Mouse (Mus musculus) hindbrain, embryonic 16.5 days (tissue): Measurements from ENCODE around the gene Foxo6. TPM values are rescaled to one million over a fixed set of nuclear protein-coding genes. Genes with fewer than 3 reads are reported as not detected.

ENCODE experiments used
- ATAC-seq: fragments of 200-750 bp; cut with Nextera tagmentation; 2 replicates; pipeline ENCODE4 v1.8.0; 2017; ENCODE audit warnings: moderate TSS enrichment, moderate library complexity
- H3K27ac ChIP-seq: fragments of 300-500 bp; sonication (generic); 2 replicates; pipeline ENCODE4 v1.5.1; 2014; ENCODE audit warnings: low read depth, mild to moderate bottlenecking, control low read depth, low read length, moderate library complexity
- H3K27me3 ChIP-seq: fragments of 300-500 bp; sonication (generic); replicated peaks from 2 replicates; pipeline ENCODE4 v1.6.1; 2014; ENCODE audit warnings: low read length; ENCODE audit not compliant: control insufficient read depth, insufficient read depth
- H3K36me3 ChIP-seq: fragments of 300-500 bp; sonication (generic); 2 replicates; pipeline ENCODE4 v1.6.1; 2014; ENCODE audit warnings: mild to moderate bottlenecking, low read length, moderate library complexity, mixed read lengths; ENCODE audit not compliant: control insufficient read depth, insufficient read depth
- H3K4me1 ChIP-seq: fragments of 300-500 bp; sonication (generic); 2 replicates; pipeline ENCODE4 v1.6.1; 2014; ENCODE audit warnings: low read depth, low read length; ENCODE audit not compliant: control insufficient read depth, insufficient read depth
- H3K4me2 ChIP-seq: fragments of 300-500 bp; sonication (generic); 2 replicates; pipeline ENCODE4 v1.6.1; 2014; ENCODE audit warnings: mild to moderate bottlenecking, low read length, control low read depth, moderate library complexity
- H3K4me3 ChIP-seq: fragments of 300-500 bp; sonication (generic); 2 replicates; pipeline ENCODE4 v1.5.1; 2014; ENCODE audit warnings: mild to moderate bottlenecking, low read length, control low read depth, moderate library complexity
- H3K9ac ChIP-seq: fragments of 300-500 bp; sonication (generic); 2 replicates; pipeline ENCODE4 v1.6.1; 2014; ENCODE audit warnings: low read depth, mild to moderate bottlenecking, control low read depth, low read length, moderate library complexity
- H3K9me3 ChIP-seq: fragments of 300-500 bp; sonication (generic); 2 replicates; pipeline ENCODE4 v1.6.1; 2014; ENCODE audit warnings: mild to moderate bottlenecking, low read length, moderate library complexity; ENCODE audit not compliant: control insufficient read depth
- WGBS: fragments of 180-500 bp; shearing (Covaris S2); extraction: QIAGEN DNeasy Blood & Tissue Kit; methylation state at CpG from one replicate; pipeline ENCODE4 v1.1.7; 2014; 5-methylcytosine and 5-hydroxymethylcytosine counted together
- polyA plus RNA-seq: library from polyadenylated mRNA; unstranded; fragments of >200 nt; fragmentation: Nextera tagmentation; extraction: Ambion mirVana; gene quantifications from 2 replicates; pipeline ENCODE4 v1.2.1, GENCODE M21; 2015

The Foxo6 gene
- polyA plus RNA-seq, 1 experiment from 2014 or later: 0.85 TPM

- Histone ChIP-seq H3K27ac (no peak overlapping the region), H3K4me3 (no peak overlapping the region), H3K9ac (no peak overlapping the region; the same call in 1 of the 2 replicates), H3K27me3 (no peaks in the 10 kb centered on the region), H3K4me1 (peaks cover 21% of the 10 kb centered on the region), H3K9me3 (no peaks in the 10 kb centered on the region), H3K4me2 (no peak overlapping the region), H3K36me3 (no peaks in the 10 kb centered on the region)
- no peak for ATAC-seq
- 56% methylated on average over 3 of the region's 3 CpGs for WGBS
These were observed 2.2 kb upstream of the Foxo6 start for GRCm38 (mm10) chr4:120289181-120289965.

GRCm38 (mm10) chr4:120286761-120287241, 348 bp downstream of the Foxo6 start:
- peak overlapping the region; percentile 98 for H3K4me2 ChIP-seq
- under 1% methylated on average over 52 of the region's 53 CpGs for WGBS
- H3K9ac ChIP-seq: peak overlapping the region; percentile 85
- H3K4me1 ChIP-seq: peaks cover 43% of the 10 kb centered on the region
- peak overlapping the region; percentile 84 for H3K4me3 ChIP-seq
- H3K9me3 ChIP-seq: no peaks in the 10 kb centered on the region
- ATAC-seq: peak; percentile 0; the same call in 1 of the 2 replicates
- H3K36me3 ChIP-seq: no peaks in the 10 kb centered on the region
- peak overlapping the region; percentile 82 for H3K27ac ChIP-seq
- no peaks in the 10 kb centered on the region for H3K27me3 ChIP-seq

- whole genome bisulfite sequencing: 50% methylated on average over 1 of the region's 1 CpGs
- Histone ChIP-seq H3K4me1 (peaks cover 50% of the 10 kb centered on the region), H3K9ac (peak overlapping the region; percentile 85), H3K4me2 (peak overlapping the region; percentile 98), H3K9me3 (no peaks in the 10 kb centered on the region), H3K27me3 (no peaks in the 10 kb centered on the region), H3K27ac (no peak overlapping the region), H3K36me3 (no peaks in the 10 kb centered on the region), H3K4me3 (peak overlapping the region; percentile 84)
- no peak for ATAC-seq
These were observed 1.4 kb downstream of the Foxo6 start for GRCm38 (mm10) chr4:120285730-120286129.

GRCm38 (mm10) chr4:120285223-120285622, 1.9 kb downstream of the Foxo6 start:
- Histone ChIP-seq H3K4me3 (peak overlapping the region; percentile 84), H3K4me2 (peak overlapping the region; percentile 98), H3K4me1 (peaks cover 50% of the 10 kb centered on the region), H3K27ac (no peak overlapping the region), H3K27me3 (no peaks in the 10 kb centered on the region), H3K9me3 (no peaks in the 10 kb centered on the region), H3K36me3 (no peaks in the 10 kb centered on the region), H3K9ac (no peak overlapping the region)
- no peak for ATAC-seq
- 54% methylated on average over 3 of the region's 3 CpGs for WGBS

GRCm38 (mm10) chr4:120284187-120284586, 3.0 kb downstream of the Foxo6 start:
- H3K4me2 ChIP-seq: peak overlapping the region; percentile 98
- no peaks in the 10 kb centered on the region for H3K9me3 ChIP-seq
- peak overlapping the region; percentile 14; the same call in 1 of the 2 replicates for H3K4me3 ChIP-seq
- H3K36me3 ChIP-seq: no peaks in the 10 kb centered on the region
- WGBS: 71% methylated on average over 1 of the region's 1 CpGs
- H3K27me3 ChIP-seq: no peaks in the 10 kb centered on the region
- no peak overlapping the region for H3K27ac ChIP-seq
- ATAC-seq: no peak
- peaks cover 50% of the 10 kb centered on the region for H3K4me1 ChIP-seq
- H3K9ac ChIP-seq: no peak overlapping the region

GRCm38 (mm10) chr4:120283141-120283540, 4.0 kb downstream of the Foxo6 start:
- no peaks in the 10 kb centered on the region for H3K36me3 ChIP-seq
- no peaks in the 10 kb centered on the region for H3K9me3 ChIP-seq
- 10% methylated on average over 4 of the region's 6 CpGs for WGBS
- peak overlapping the region; percentile 98 for H3K4me2 ChIP-seq
- peak; percentile 76 for ATAC-seq
- H3K9ac ChIP-seq: peak overlapping the region; percentile 72
- peaks cover 49% of the 10 kb centered on the region for H3K4me1 ChIP-seq
- peak overlapping the region; percentile 55 for H3K4me3 ChIP-seq
- no peaks in the 10 kb centered on the region for H3K27me3 ChIP-seq
- H3K27ac ChIP-seq: peak overlapping the region; percentile 72

- WGBS: under 1% methylated on average over 35 of the region's 47 CpGs
- Histone ChIP-seq H3K4me3 (peak overlapping the region; percentile 55), H3K27ac (peak overlapping the region; percentile 72), H3K4me2 (peak overlapping the region; percentile 98), H3K9ac (peak overlapping the region; percentile 72), H3K36me3 (no peaks in the 10 kb centered on the region), H3K4me1 (peaks cover 47% of the 10 kb centered on the region), H3K27me3 (no peaks in the 10 kb centered on the region; the same call in 1 of the 2 replicates), H3K9me3 (no peaks in the 10 kb centered on the region)
- peak; percentile 62 for ATAC-seq
These were observed 4.5 kb downstream of the Foxo6 start for GRCm38 (mm10) chr4:120282568-120283091.

GRCm38 (mm10) chr4:120281011-120281410, 6.1 kb downstream of the Foxo6 start:
- H3K9ac ChIP-seq: no peak overlapping the region
- WGBS: 65% methylated on average over 3 of the region's 3 CpGs
- H3K4me1 ChIP-seq: peaks cover 50% of the 10 kb centered on the region
- H3K4me3 ChIP-seq: no peak overlapping the region
- no peak overlapping the region for H3K27ac ChIP-seq
- H3K9me3 ChIP-seq: no peaks in the 10 kb centered on the region
- no peak overlapping the region for H3K4me2 ChIP-seq
- no peaks in the 10 kb centered on the region; the same call in 1 of the 2 replicates for H3K27me3 ChIP-seq
- no peak for ATAC-seq
- no peaks in the 10 kb centered on the region for H3K36me3 ChIP-seq

GRCm38 (mm10) chr4:120280432-120280831, 6.7 kb downstream of the Foxo6 start:
- peaks cover 44% of the 10 kb centered on the region for H3K4me1 ChIP-seq
- H3K27ac ChIP-seq: no peak overlapping the region
- no peaks in the 10 kb centered on the region; the same call in 1 of the 2 replicates for H3K27me3 ChIP-seq
- H3K4me2 ChIP-seq: no peak overlapping the region
- H3K4me3 ChIP-seq: no peak overlapping the region
- H3K9ac ChIP-seq: no peak overlapping the region
- ATAC-seq: no peak
- 84% methylated on average over 12 of the region's 12 CpGs for WGBS
- H3K9me3 ChIP-seq: no peaks in the 10 kb centered on the region
- no peaks in the 10 kb centered on the region for H3K36me3 ChIP-seq
